Mouse (Mus musculus) embryonic facial prominence, embryonic 15.5 days (tissue): ENCODE measurements around the gene Mmgt1. TPM values are rescaled to one million over a fixed set of nuclear protein-coding genes. Genes with fewer than 3 reads are reported as not detected.

Experiments used
- ATAC-seq: fragments of 200-750 bp; cut with Nextera tagmentation; 2 replicates; pipeline ENCODE4 v1.8.0; 2017; ENCODE audit warnings: low read depth, moderate TSS enrichment; ENCODE audit not compliant: insufficient number of reproducible peaks, low FRiP score, low TSS enrichment
- H3K27ac ChIP-seq: fragments of 300-500 bp; sonication (generic); replicated peaks from 2 replicates; pipeline ENCODE4 v1.5.1; 2015; ENCODE audit warnings: mild to moderate bottlenecking, inconsistent platforms
- H3K27me3 ChIP-seq: fragments of 300-500 bp; sonication (generic); 2 replicates; pipeline ENCODE4 v1.6.1; 2015; ENCODE audit warnings: inconsistent platforms
- H3K36me3 ChIP-seq: fragments of 300-500 bp; sonication (generic); 2 replicates; pipeline ENCODE4 v1.6.1; 2015; ENCODE audit warnings: mild to moderate bottlenecking, inconsistent platforms
- H3K4me1 ChIP-seq: fragments of 300-500 bp; sonication (generic); 2 replicates; pipeline ENCODE4 v1.6.1; 2015; ENCODE audit warnings: inconsistent platforms
- H3K4me2 ChIP-seq: fragments of 300-500 bp; sonication (generic); replicated peaks from 2 replicates; pipeline ENCODE4 v1.6.1; 2015; ENCODE audit warnings: mild to moderate bottlenecking, inconsistent platforms
- H3K4me3 ChIP-seq: fragments of 300-500 bp; sonication (generic); replicated peaks from 2 replicates; pipeline ENCODE4 v1.5.1; 2015; ENCODE audit warnings: mild to moderate bottlenecking, inconsistent platforms
- H3K9ac ChIP-seq: fragments of 300-500 bp; sonication (generic); 2 replicates; pipeline ENCODE4 v1.6.1; 2015; ENCODE audit warnings: inconsistent platforms
- H3K9me3 ChIP-seq: fragments of 300-500 bp; sonication (generic); replicated peaks from 2 replicates; pipeline ENCODE4 v1.6.1; 2016; ENCODE audit warnings: inconsistent platforms
- WGBS: fragments of 180-500 bp; shearing (Covaris S2); methylation state at CpG from one replicate; pipeline ENCODE4 v1.1.7; 2015; 5-methylcytosine and 5-hydroxymethylcytosine counted together
- polyA plus RNA-seq: library from polyadenylated mRNA; unstranded; fragments of >200 nt; fragmentation: Nextera tagmentation; extraction: Ambion mirVana; gene quantifications from 2 replicates; pipeline ENCODE4 v1.2.1, GENCODE M21; 2015

The Mmgt1 gene
- 24.6 and 24.8 TPM in 2 replicates for polyA plus RNA-seq

- H3K4me3 ChIP-seq = peak within 1 kb of the TSS; percentile 69
- peak within 1 kb of the TSS; percentile 66; the same call in 1 of the 2 replicates for H3K27ac ChIP-seq
- H3K36me3 ChIP-seq = no peaks in the 10 kb centered on the region
- 0 out of 2 replicates have a peak, but pooled peaks cover 4% of the 10 kb centered on the region for H3K4me1 ChIP-seq
- peak within 1 kb of the TSS; percentile 55 for H3K4me2 ChIP-seq
- peak within 1 kb of the TSS; percentile 59 for H3K9ac ChIP-seq
- no peaks in the 10 kb centered on the region for H3K27me3 ChIP-seq
- H3K9me3 ChIP-seq = no peaks in the 10 kb centered on the region
- whole genome bisulfite sequencing = 16% methylated on average over 44 of the region's 44 CpGs
- peak; percentile 99 for ATAC-seq
These were observed at the start of gene Mmgt1 for GRCm38 (mm10) chrX:56597887-56598640. Mmgt1 (minus strand) TSS chrX:56598069.

GRCm38 (mm10) chrX:56640066-56640465 is 42.2 kb upstream of the Mmgt1 start:
- Histone ChIP-seq H3K27ac (no peak overlapping the region), H3K36me3 (peaks cover 2% of the 10 kb centered on the region; the same call in 1 of the 2 replicates), H3K4me3 (no peak overlapping the region), H3K9ac (no peak overlapping the region), H3K9me3 (no peaks in the 10 kb centered on the region), H3K4me2 (no peak overlapping the region), H3K4me1 (no peaks in the 10 kb centered on the region), H3K27me3 (no peaks in the 10 kb centered on the region)
- ATAC-seq = no peak
- WGBS = 12% methylated on average over 1 of the region's 1 CpGs

GRCm38 (mm10) chrX:56636185-56636584 is 38.3 kb upstream of the Mmgt1 start:
- no peak overlapping the region for H3K9ac ChIP-seq
- WGBS = 71% methylated on average over 5 of the region's 5 CpGs

GRCm38 (mm10) chrX:56615236-56615635 is 17.4 kb upstream of the Mmgt1 start:
- Histone ChIP-seq H3K27me3 (no peaks in the 10 kb centered on the region), H3K36me3 (no peaks in the 10 kb centered on the region), H3K9ac (no peak overlapping the region), H3K4me1 (no peaks in the 10 kb centered on the region), H3K4me2 (no peak overlapping the region), H3K4me3 (no peak overlapping the region), H3K9me3 (no peaks in the 10 kb centered on the region), H3K27ac (no peak overlapping the region)
- ATAC-seq = no peak
- 82% methylated on average over 2 of the region's 2 CpGs for WGBS

More at GRCm38 (mm10) chrX:56636185-56636584, 38.3 kb upstream of the Mmgt1 start:
- Histone ChIP-seq H3K27ac (no peak overlapping the region), H3K4me2 (no peak overlapping the region), H3K4me3 (no peak overlapping the region), H3K36me3 (peaks cover 2% of the 10 kb centered on the region; the same call in 1 of the 2 replicates), H3K4me1 (no peaks in the 10 kb centered on the region), H3K9me3 (no peaks in the 10 kb centered on the region), H3K27me3 (no peaks in the 10 kb centered on the region)
- ATAC-seq = no peak

GRCm38 (mm10) chrX:56610318-56610694 is 12.4 kb upstream of the Mmgt1 start:
- Histone ChIP-seq H3K9ac (peak overlapping the region; percentile 51), H3K27me3 (no peaks in the 10 kb centered on the region), H3K36me3 (no peaks in the 10 kb centered on the region), H3K9me3 (no peaks in the 10 kb centered on the region), H3K4me2 (peak overlapping the region; percentile 52), H3K27ac (peak overlapping the region; percentile 82), H3K4me3 (peak overlapping the region; percentile 61), H3K4me1 (no peaks in the 10 kb centered on the region)
- ATAC-seq = no peak
- 9% methylated on average over 13 of the region's 13 CpGs for WGBS

GRCm38 (mm10) chrX:56609623-56610317 is 11.9 kb upstream of the Mmgt1 start, which contains the start of gene Slc9a6:
Slc9a6 (plus strand) TSS chrX:56609757.
- no peaks in the 10 kb centered on the region for H3K27me3 ChIP-seq
- peak within 1 kb of the TSS; percentile 61 for H3K4me3 ChIP-seq
- no peaks in the 10 kb centered on the region for H3K36me3 ChIP-seq
- peak within 1 kb of the TSS; percentile 51 for H3K9ac ChIP-seq
- peak within 1 kb of the TSS; percentile 82 for H3K27ac ChIP-seq
- H3K4me1 ChIP-seq = no peaks in the 10 kb centered on the region
- H3K4me2 ChIP-seq = peak within 1 kb of the TSS; percentile 52
- H3K9me3 ChIP-seq = no peaks in the 10 kb centered on the region
- peak; percentile 97 for ATAC-seq
- WGBS = 7% methylated on average over 24 of the region's 50 CpGs

- Histone ChIP-seq H3K9ac (no peak overlapping the region), H3K4me1 (no peaks in the 10 kb centered on the region), H3K36me3 (no peaks in the 10 kb centered on the region), H3K4me3 (peak overlapping the region; percentile 61), H3K27me3 (no peaks in the 10 kb centered on the region), H3K27ac (0 out of 2 replicates have a peak overlapping the region, but pooled peaks have one; percentile 34), H3K9me3 (no peaks in the 10 kb centered on the region), H3K4me2 (peak overlapping the region; percentile 52)
- no peak for ATAC-seq
- 25% methylated on average over 7 of the region's 7 CpGs for WGBS
These were observed 11.4 kb upstream of the Mmgt1 start for GRCm38 (mm10) chrX:56609285-56609622.

GRCm38 (mm10) chrX:56607032-56607710 is 9.3 kb upstream of the Mmgt1 start:
- H3K4me2 ChIP-seq = no peak overlapping the region
- no peak overlapping the region for H3K27ac ChIP-seq
- H3K4me1 ChIP-seq = no peaks in the 10 kb centered on the region
- H3K4me3 ChIP-seq = no peak overlapping the region
- H3K9ac ChIP-seq = no peak overlapping the region
- ATAC-seq = no peak
- H3K36me3 ChIP-seq = no peaks in the 10 kb centered on the region
- H3K27me3 ChIP-seq = no peaks in the 10 kb centered on the region
- no peaks in the 10 kb centered on the region for H3K9me3 ChIP-seq
- 74% methylated on average over 7 of the region's 7 CpGs for WGBS

- 58% methylated on average over 2 of the region's 2 CpGs for WGBS
- H3K27me3 ChIP-seq = no peaks in the 10 kb centered on the region
These were observed 8.7 kb upstream of the Mmgt1 start for GRCm38 (mm10) chrX:56606536-56606935.

GRCm38 (mm10) chrX:56597219-56597886 is 516 bp downstream of the Mmgt1 start:
- Histone ChIP-seq H3K9ac (peak overlapping the region; percentile 59), H3K4me2 (peak overlapping the region; percentile 55), H3K4me3 (peak overlapping the region; percentile 69), H3K27ac (peak overlapping the region; percentile 66; the same call in 1 of the 2 replicates), H3K9me3 (no peaks in the 10 kb centered on the region), H3K27me3 (no peaks in the 10 kb centered on the region), H3K4me1 (0 out of 2 replicates have a peak, but pooled peaks cover 4% of the 10 kb centered on the region), H3K36me3 (no peaks in the 10 kb centered on the region)
- peak; percentile 56 for ATAC-seq
- 14% methylated on average over 25 of the region's 25 CpGs for WGBS

More at GRCm38 (mm10) chrX:56606536-56606935, 8.7 kb upstream of the Mmgt1 start:
- H3K9me3 ChIP-seq = no peaks in the 10 kb centered on the region
- H3K36me3 ChIP-seq = no peaks in the 10 kb centered on the region
- H3K9ac ChIP-seq = no peak overlapping the region
- H3K4me2 ChIP-seq = no peak overlapping the region
- H3K4me3 ChIP-seq = no peak overlapping the region
- no peak for ATAC-seq
- no peaks in the 10 kb centered on the region for H3K4me1 ChIP-seq
- H3K27ac ChIP-seq = no peak overlapping the region
